Mouse (Mus musculus) kidney, embryonic 16.5 days (tissue): ENCODE measurements around the gene B830017H08Rik. TPM values are rescaled to one million over a fixed set of nuclear protein-coding genes. Genes with fewer than 3 reads are reported as not detected.

Source experiments
- polyA plus RNA-seq: library from polyadenylated mRNA; unstranded; fragments of >200 nt; fragmentation: Nextera tagmentation; extraction: Ambion mirVana; gene quantifications from 2 replicates; pipeline ENCODE4 v1.2.1, GENCODE M21; 2015

Gene B830017H08Rik
- polyA plus RNA-seq, 1 experiment from 2014 or later, result 0.09 TPM

Other genes with a start within 250 kb of the B830017H08Rik start
- 11.8 and 12.6 TPM in 2 replicates for gene Slc7a4, start 249.9 kb upstream of the B830017H08Rik start, polyA plus RNA-seq
- gene Smpd4, start 213.8 kb upstream of the B830017H08Rik start, polyA plus RNA-seq, result 38.8 and 44.2 TPM in 2 replicates
- gene Ccdc74a, start 186.7 kb upstream of the B830017H08Rik start, polyA plus RNA-seq, result 6.0 and 7.7 TPM in 2 replicates
- 44.1 and 56.1 TPM in 2 replicates for gene Med15, start 100.2 kb upstream of the B830017H08Rik start, polyA plus RNA-seq
- 69.8 and 72.0 TPM in 2 replicates for gene Klhl22, start 73.5 kb upstream of the B830017H08Rik start, polyA plus RNA-seq
- 8.1 and 8.9 TPM in 2 replicates for gene Scarf2, start 35.8 kb upstream of the B830017H08Rik start, polyA plus RNA-seq
- gene Car15, start 5.2 kb downstream of the B830017H08Rik start, polyA plus RNA-seq, result 35.7 and 48.6 TPM in 2 replicates
- 2.6 TPM in 2 replicates for gene Gm20518, start 58.5 kb downstream of the B830017H08Rik start, polyA plus RNA-seq
- 0.09 TPM in 1 of 2 replicates, not detected in the other for gene Tssk1, start 61.1 kb downstream of the B830017H08Rik start, polyA plus RNA-seq
- 103 and 107 TPM in 2 replicates for gene Dgcr2, start 65.4 kb downstream of the B830017H08Rik start, polyA plus RNA-seq
- not detected in 2 replicates for gene Tssk2, start 65.5 kb downstream of the B830017H08Rik start, polyA plus RNA-seq
- 40.7 and 44.8 TPM in 2 replicates for gene Ess2, start 78.2 kb downstream of the B830017H08Rik start, polyA plus RNA-seq
- gene Gsc2, start 81.9 kb downstream of the B830017H08Rik start, polyA plus RNA-seq, result not detected in 2 replicates
- 102 and 107 TPM in 2 replicates for gene Slc25a1, start 95.1 kb downstream of the B830017H08Rik start, polyA plus RNA-seq
- not detected in 2 replicates for gene Vpreb2, start 147.3 kb downstream of the B830017H08Rik start, polyA plus RNA-seq
- gene Dgcr6, start 219.7 kb downstream of the B830017H08Rik start, polyA plus RNA-seq, result 103 and 104 TPM in 2 replicates